Mouse (Mus musculus) intestine, embryonic 14.5 days (tissue): Measurements from ENCODE around the gene Kcnq1. TPM values are rescaled to one million over a fixed set of nuclear protein-coding genes. Genes with fewer than 3 reads are reported as not detected.

Experiments used
- ATAC-seq: fragments of 200-750 bp; cut with Nextera tagmentation; replicated peaks from 2 replicates; pipeline ENCODE4 v1.8.0; 2017; ENCODE audit warnings: low read depth, moderate number of reproducible peaks, moderate TSS enrichment, moderate library complexity; ENCODE audit not compliant: low FRiP score, low TSS enrichment
- DNase-seq: peaks from one replicate; pipeline ENCODE4 v3.0.0-alpha.2; 2018; ENCODE audit warnings: low spot score
- H3K27ac ChIP-seq: fragments of 300-500 bp; sonication (generic); 2 replicates; pipeline ENCODE4 v1.5.1; 2014; ENCODE audit warnings: low read depth, mild to moderate bottlenecking, control low read depth
- H3K27me3 ChIP-seq: fragments of 300-500 bp; sonication (generic); replicated peaks from 2 replicates; pipeline ENCODE4 v1.6.1; 2014; ENCODE audit warnings: low read length, control low read depth; ENCODE audit not compliant: control insufficient read depth, insufficient read depth
- H3K36me3 ChIP-seq: fragments of 300-500 bp; sonication (generic); 2 replicates; pipeline ENCODE4 v1.6.1; 2014; ENCODE audit warnings: low read length, control low read depth; ENCODE audit not compliant: control insufficient read depth, insufficient read depth
- H3K4me1 ChIP-seq: fragments of 300-500 bp; sonication (generic); replicated peaks from 2 replicates; pipeline ENCODE4 v1.6.1; 2014; ENCODE audit warnings: low read length, control low read depth, mixed read lengths; ENCODE audit not compliant: control insufficient read depth, insufficient read depth
- H3K4me2 ChIP-seq: fragments of 300-500 bp; sonication (generic); 2 replicates; pipeline ENCODE4 v1.6.1; 2014; ENCODE audit warnings: low read length
- H3K4me3 ChIP-seq: fragments of 300-500 bp; sonication (generic); 2 replicates; pipeline ENCODE4 v1.5.1; 2014; ENCODE audit warnings: low read depth, low read length, control low read depth, mixed read lengths
- H3K9ac ChIP-seq: fragments of 300-500 bp; sonication (generic); 2 replicates; pipeline ENCODE4 v1.6.1; 2014; ENCODE audit warnings: mild to moderate bottlenecking, low read length
- H3K9me3 ChIP-seq: fragments of 300-500 bp; sonication (generic); 2 replicates; pipeline ENCODE4 v1.6.1; 2016; ENCODE audit warnings: low read length, control low read depth; ENCODE audit not compliant: control insufficient read depth
- WGBS: fragments of 180-500 bp; shearing (Covaris S2); extraction: QIAGEN DNeasy Blood & Tissue Kit; methylation state at CpG from one replicate; pipeline ENCODE4 v1.1.7; 2014; 5-methylcytosine and 5-hydroxymethylcytosine counted together
- polyA plus RNA-seq: library from polyadenylated mRNA; unstranded; fragments of >200 nt; fragmentation: Nextera tagmentation; extraction: Ambion mirVana; gene quantifications from 2 replicates; pipeline ENCODE4 v1.2.1, GENCODE M21; 2014

Kcnq1 gene
- polyA plus RNA-seq, 1 experiment from 2014 or later = 5.3 TPM

DNA sequence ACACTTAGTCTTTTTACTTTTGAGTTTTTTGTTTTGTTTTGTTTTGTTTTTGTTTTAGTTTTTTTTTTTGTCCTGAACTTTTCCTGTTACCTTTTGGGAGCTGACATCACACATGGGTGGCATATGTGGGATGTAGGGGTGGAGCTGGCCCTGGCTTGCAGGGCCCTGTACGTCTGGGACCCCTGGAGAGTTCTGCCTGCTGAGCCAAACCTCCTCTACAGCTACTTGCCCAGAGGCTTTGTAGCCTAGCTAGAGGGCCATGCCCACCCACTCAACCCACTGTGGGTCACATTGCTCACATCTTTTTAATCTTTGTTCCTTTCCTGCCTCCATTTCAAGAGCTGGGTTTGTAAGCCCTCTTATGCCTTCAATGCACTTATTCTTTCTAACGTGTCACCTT, 38.7 kb upstream of the Kcnq1 start:
- 66% methylated on average over 2 of the region's 2 CpGs for WGBS
- Histone ChIP-seq H3K9ac (no peak overlapping the region), H3K4me3 (no peak overlapping the region), H3K4me1 (peaks cover 20% of the 10 kb centered on the region), H3K27me3 (no peaks in the 10 kb centered on the region), H3K36me3 (peaks cover 71% of the 10 kb centered on the region), H3K27ac (peak overlapping the region; percentile 93), H3K4me2 (no peak overlapping the region), H3K9me3 (no peaks in the 10 kb centered on the region)
- ATAC-seq (no peak), DNase-seq (no peak)

DNA sequence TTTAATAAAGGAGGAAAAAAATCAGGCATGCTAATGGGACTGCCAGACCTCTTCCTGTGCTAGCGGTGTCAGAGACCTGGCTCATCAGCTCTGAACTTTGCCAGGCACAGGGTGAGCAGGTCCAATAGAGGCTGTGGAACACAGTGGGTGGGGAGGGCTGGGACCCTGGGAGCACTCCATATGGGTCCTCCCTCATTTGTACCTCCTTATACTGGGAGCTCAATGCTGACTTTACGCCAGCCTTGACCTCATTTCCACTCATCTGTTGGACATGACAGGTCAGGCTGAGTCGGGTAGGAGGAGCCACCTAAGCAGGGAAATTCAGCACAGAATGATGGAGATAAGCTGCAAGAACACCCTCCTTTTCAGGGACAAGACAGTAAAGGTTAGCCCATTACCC, 38.3 kb upstream of the Kcnq1 start:
- Histone ChIP-seq H3K27ac (peak overlapping the region; percentile 93), H3K4me3 (no peak overlapping the region), H3K9ac (no peak overlapping the region), H3K27me3 (no peaks in the 10 kb centered on the region), H3K36me3 (peaks cover 71% of the 10 kb centered on the region), H3K9me3 (no peaks in the 10 kb centered on the region), H3K4me1 (peaks cover 20% of the 10 kb centered on the region), H3K4me2 (no peak overlapping the region)
- WGBS = 84% methylated on average over 3 of the region's 3 CpGs
- ATAC-seq = no peak
- DNase-seq = no peak

DNA sequence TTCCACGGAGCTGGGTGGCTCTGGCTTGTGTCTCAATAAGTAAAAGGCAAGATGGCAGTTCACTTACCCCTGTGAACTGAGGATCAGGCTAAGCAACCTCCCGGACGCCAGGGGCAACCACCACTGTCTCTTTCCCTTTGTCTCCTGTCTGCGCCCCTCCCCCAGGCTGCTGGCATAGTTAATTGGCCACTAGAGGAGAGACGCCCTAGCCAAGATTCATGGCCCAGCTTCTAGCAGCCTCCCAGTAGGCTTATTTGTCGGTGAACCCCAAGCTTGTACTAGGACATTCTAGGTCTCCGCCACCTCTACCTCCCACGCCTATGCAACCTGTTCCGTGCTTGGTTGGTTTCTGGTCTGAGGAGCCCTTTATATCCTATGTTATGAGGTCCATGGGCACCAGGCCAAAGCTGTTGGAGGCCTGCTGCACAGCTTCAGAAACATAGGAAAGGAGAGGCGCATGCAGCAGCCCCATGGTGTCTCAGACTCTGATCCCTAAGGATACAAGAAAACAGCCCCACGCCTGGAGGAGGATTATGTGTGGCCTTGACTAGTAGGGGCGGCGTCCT, 37.8 kb upstream of the Kcnq1 start:
- peak; percentile 64 for DNase-seq
- peak; percentile 0; the same call in 1 of the 2 replicates for ATAC-seq

DNA sequence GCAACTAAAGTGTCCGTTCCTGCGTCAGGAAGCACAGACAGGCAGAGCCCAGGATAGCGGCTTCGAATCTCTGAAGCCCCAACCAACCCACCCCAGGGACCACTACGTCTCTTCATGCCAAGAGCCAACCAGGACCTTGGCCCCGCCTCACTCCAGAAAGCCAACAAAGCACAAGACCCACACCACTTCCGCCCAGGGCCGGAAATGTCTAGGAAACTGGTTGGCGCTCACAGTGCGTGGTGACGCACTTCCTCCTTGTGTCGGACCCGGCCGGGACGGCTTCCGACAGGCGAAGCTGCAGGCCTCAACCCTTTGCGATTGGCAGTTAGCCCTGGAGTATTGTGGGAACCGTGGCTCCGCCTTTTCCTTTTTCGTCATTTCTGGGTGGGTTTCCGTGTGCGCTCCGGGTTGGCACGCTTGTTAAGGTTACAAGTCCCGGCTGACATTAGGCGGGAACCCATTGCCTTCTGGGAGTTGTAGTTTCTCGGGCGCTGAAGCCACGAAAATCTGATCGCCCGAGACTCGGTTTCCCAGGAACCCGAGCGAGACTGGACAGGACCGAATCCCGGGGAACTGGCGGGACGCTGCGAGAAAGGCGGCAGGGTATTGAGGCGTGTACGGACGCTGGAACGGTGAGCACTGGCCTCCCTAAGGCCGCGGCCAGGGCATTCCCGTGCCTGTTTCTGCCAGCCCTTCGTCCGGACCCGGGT, 37.1 kb upstream of the Kcnq1 start, which contains the start of gene Tssc4:
Gene Tssc4 (plus strand): TSS at position 368 of the 710 bp plus-strand sequence.
- Histone ChIP-seq H3K9ac (peak within 1 kb of the TSS; percentile 94), H3K9me3 (no peaks in the 10 kb centered on the region), H3K27ac (peak within 1 kb of the TSS; percentile 93), H3K4me2 (peak within 1 kb of the TSS; percentile 82), H3K4me1 (peaks cover 20% of the 10 kb centered on the region), H3K4me3 (peak within 1 kb of the TSS; percentile 93), H3K27me3 (no peaks in the 10 kb centered on the region), H3K36me3 (peaks cover 62% of the 10 kb centered on the region)
- ATAC-seq (peak; percentile 92), DNase-seq (peak; percentile 96)
- under 1% methylated on average over 51 of the region's 51 CpGs for whole genome bisulfite sequencing

More for the DNA sequence above, 37.8 kb upstream of the Kcnq1 start:
- Histone ChIP-seq H3K36me3 (peaks cover 66% of the 10 kb centered on the region), H3K9me3 (no peaks in the 10 kb centered on the region), H3K9ac (peak overlapping the region; percentile 29; the same call in 1 of the 2 replicates), H3K27me3 (no peaks in the 10 kb centered on the region), H3K4me1 (peaks cover 20% of the 10 kb centered on the region), H3K4me2 (peak overlapping the region; percentile 54), H3K4me3 (peak overlapping the region; percentile 93), H3K27ac (peak overlapping the region; percentile 93)
- WGBS = 45% methylated on average over 13 of the region's 13 CpGs

DNA sequence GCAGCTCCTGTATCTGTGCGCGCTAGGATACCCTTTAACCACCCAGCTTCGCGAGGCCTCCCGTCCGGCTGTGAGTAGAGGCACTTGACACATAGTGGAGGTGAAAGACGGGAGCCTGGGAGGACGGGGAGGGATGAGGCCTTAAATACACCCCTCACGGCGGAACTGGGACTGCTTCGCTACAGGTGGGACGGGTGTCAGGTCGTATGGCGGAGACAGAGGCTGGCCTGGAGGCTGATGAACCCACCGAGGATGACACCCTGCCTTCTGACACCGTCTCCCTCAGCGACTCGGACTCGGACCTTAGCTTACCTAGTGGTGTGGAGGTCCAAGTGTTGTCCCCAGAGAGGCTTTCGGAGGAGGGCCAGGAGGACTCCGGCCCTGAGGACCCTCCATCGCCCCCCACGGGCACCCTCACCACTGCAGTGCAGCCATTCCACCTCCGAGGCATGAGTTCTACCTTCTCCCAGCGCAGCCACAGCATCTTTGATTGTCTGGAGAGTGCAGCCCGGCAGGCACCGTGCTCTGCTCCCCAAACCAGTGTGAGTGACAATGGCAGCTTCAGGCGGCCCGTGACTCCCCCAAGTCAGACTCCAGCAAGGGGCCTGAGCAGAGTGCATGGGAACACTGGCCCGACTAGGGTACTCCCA, 36.3 kb upstream of the Kcnq1 start:
- H3K4me1 ChIP-seq = peaks cover 20% of the 10 kb centered on the region
- no peaks in the 10 kb centered on the region for H3K9me3 ChIP-seq
- DNase-seq (no peak), ATAC-seq (0 out of 2 replicates have a peak, but pooled peaks have one; percentile 1)
- 11% methylated on average over 30 of the region's 30 CpGs for WGBS
- H3K4me3 ChIP-seq = peak overlapping the region; percentile 93
- H3K27me3 ChIP-seq = no peaks in the 10 kb centered on the region
- peaks cover 55% of the 10 kb centered on the region for H3K36me3 ChIP-seq
- H3K4me2 ChIP-seq = peak overlapping the region; percentile 82
- peak overlapping the region; percentile 94 for H3K9ac ChIP-seq
- peak overlapping the region; percentile 93 for H3K27ac ChIP-seq

DNA sequence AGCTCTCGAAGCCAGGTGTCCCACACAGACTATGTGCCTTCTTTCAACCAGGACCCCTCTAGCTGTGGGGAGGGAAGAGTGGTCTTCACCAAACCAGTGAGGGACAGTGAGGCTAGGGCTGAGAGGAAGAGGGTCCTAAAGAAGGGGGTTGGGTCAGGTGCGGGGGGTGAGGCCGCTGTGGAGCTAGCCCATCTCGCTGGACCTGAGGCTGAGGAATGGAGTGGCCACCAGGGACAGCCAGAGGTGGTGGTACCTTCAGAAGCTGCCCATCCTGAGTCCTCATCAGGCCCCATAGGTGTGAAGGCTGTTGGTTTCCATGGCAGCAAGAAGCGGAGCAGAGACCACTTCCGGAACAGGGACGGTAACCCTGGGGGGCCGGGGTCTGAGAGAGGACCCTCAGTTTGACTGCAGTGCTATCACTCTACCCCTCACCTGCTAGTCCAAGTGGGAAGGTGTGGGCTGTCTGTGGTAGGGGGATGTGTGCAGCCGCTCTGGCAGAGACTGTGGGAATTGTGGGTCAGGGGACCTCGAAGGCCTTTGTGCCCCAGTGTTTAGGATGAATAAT, 35.6 kb upstream of the Kcnq1 start:
- H3K9me3 ChIP-seq = no peaks in the 10 kb centered on the region
- no peak for ATAC-seq
- H3K9ac ChIP-seq = peak overlapping the region; percentile 94
- no peaks in the 10 kb centered on the region for H3K27me3 ChIP-seq
- WGBS = 81% methylated on average over 10 of the region's 10 CpGs
- H3K4me3 ChIP-seq = peak overlapping the region; percentile 93
- H3K4me1 ChIP-seq = peaks cover 20% of the 10 kb centered on the region
- H3K36me3 ChIP-seq = peaks cover 48% of the 10 kb centered on the region
- H3K27ac ChIP-seq = no peak overlapping the region
- no peak for DNase-seq
- H3K4me2 ChIP-seq = peak overlapping the region; percentile 82

DNA sequence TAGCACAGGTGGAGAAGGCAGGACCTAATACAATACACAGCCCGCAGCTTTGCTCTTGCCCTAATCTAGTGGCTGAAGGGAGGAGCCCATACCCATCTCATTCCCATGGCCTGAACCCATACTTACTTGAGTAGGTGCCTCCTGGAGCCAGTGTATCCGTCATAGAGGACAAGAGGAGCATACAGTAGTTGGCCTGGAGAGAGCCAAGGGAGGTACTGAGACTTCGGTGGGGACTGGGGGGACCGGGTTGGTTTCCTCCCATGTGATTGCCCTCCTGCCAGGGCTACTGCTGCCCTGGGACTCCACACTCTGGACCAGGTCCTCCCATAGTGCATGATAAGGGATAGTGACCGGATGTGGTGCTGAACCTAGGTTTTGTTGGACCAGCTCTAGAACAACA, 33.6 kb upstream of the Kcnq1 start:
- Histone ChIP-seq H3K9me3 (no peaks in the 10 kb centered on the region), H3K4me2 (no peak overlapping the region), H3K27me3 (no peaks in the 10 kb centered on the region), H3K36me3 (peaks cover 28% of the 10 kb centered on the region), H3K4me1 (peaks cover 20% of the 10 kb centered on the region), H3K4me3 (no peak overlapping the region), H3K9ac (no peak overlapping the region), H3K27ac (no peak overlapping the region)
- 89% methylated on average over 5 of the region's 5 CpGs for WGBS
- ATAC-seq (no peak), DNase-seq (no peak)

DNA sequence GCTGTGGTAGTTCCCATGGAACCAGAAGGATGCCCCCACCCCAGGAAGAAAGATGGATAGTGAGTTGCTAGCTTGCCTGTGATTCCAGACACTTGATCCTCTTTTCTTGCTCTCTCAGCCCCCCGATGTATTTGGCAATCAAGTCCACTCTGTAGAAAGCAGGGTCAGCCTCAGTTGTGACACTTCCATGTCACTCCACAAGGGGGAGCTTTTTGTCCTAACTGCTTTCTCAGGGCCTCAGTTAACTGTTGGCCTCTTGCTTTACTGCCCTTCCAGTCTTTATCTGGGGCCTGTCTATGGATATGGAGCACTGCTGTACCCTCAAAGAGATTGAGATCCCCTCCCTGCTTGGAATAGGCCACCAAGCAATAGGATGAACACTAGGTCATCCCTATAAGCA, 33.1 kb upstream of the Kcnq1 start:
- no peak overlapping the region for H3K9ac ChIP-seq
- peak; percentile 76 for DNase-seq
- no peak overlapping the region for H3K4me3 ChIP-seq
- H3K27ac ChIP-seq = no peak overlapping the region
- H3K4me2 ChIP-seq = no peak overlapping the region
- no peak for ATAC-seq
- H3K36me3 ChIP-seq = peaks cover 25% of the 10 kb centered on the region
- H3K9me3 ChIP-seq = no peaks in the 10 kb centered on the region
- no peaks in the 10 kb centered on the region for H3K27me3 ChIP-seq
- 80% methylated on average over 1 of the region's 1 CpGs for WGBS
- H3K4me1 ChIP-seq = peaks cover 16% of the 10 kb centered on the region
